ENCODE assay signal across 8 mouse cellular contexts in genomic region chr12:76709795-76710350, GRCm38 (mm10). TPM values are rescaled to one million over a fixed set of nuclear protein-coding genes. Genes with fewer than 3 reads are reported as not detected.
A peak's percentile ranks its signal among the peaks of the same experiment; 100 is the strongest.
DNase-seq lines count a peak whose midpoint lies in the region; ATAC-seq and TF ChIP-seq lines count a peak whose summit lies in the region.

No protein-coding gene starts in this region.

- H3K4me3 ChIP-seq in G1E (ENCODE audit: low read depth, low read length): peak overlapping the region; percentile 80
- peak overlapping the region; percentile 70 for H3K4me3 ChIP-seq in forebrain, embryonic 16.5 days (replicated peaks; ENCODE audit: low read length)
- H3K4me3 ChIP-seq in layer of hippocampus, adult 2 months: peak overlapping the region; percentile 72
- H3K4me3 ChIP-seq in lung, embryonic 15.5 days: peak overlapping the region; percentile 60
- peak overlapping the region; percentile 61 for H3K4me3 ChIP-seq in olfactory bulb, adult 2 months (ENCODE audit: insufficient read depth, low read depth, low read length)

- intact Hi-C loops in heart, postnatal 36 days (cut with DNase I): no loop called here

- no peaks in the 10 kb centered on the region for H3K9me3 ChIP-seq in G1E (replicated peaks)
- H3K9me3 ChIP-seq in forebrain, embryonic 16.5 days (ENCODE audit: control insufficient read depth, low read length): no peaks in the 10 kb centered on the region
- H3K9me3 ChIP-seq in lung, embryonic 15.5 days: no peaks in the 10 kb centered on the region

- H3K4me2 ChIP-seq in forebrain, embryonic 16.5 days (ENCODE audit: low read length): peak overlapping the region; percentile 98
- H3K4me2 ChIP-seq in lung, embryonic 15.5 days: peak overlapping the region; percentile 100

- peak; percentile 97 for DNase-seq in G1E (ENCODE audit: low spot score)
- DNase-seq in c-Kit-positive CD71-positive TER-119-positive erythroid progenitor cells, embryonic 14.5 days (ENCODE audit: low spot score): peak; percentile 94
- peak; percentile 65 to 75 for DNase-seq in heart, postnatal 36 days
- peak; percentile 87 for DNase-seq in layer of hippocampus, adult 2 months (ENCODE audit: low spot score in 2 of 2)
- DNase-seq in thymus, adult 18-20 months: peak; percentile 71 to 77

- H3K9ac ChIP-seq in forebrain, embryonic 16.5 days (replicated peaks; ENCODE audit: low read depth, low read length): peak overlapping the region; percentile 72
- H3K9ac ChIP-seq in lung, embryonic 15.5 days: peak overlapping the region; percentile 54

- TF ChIP-seq POLR2A in olfactory bulb, adult 2 months (IDR thresholded peaks at IDR 0.05; ENCODE audit: insufficient read depth, low read depth, low read length): no peak

- H3K27me3 ChIP-seq in G1E (ENCODE audit: insufficient read depth, low read length): no peaks in the 10 kb centered on the region
- H3K27me3 ChIP-seq in forebrain, embryonic 16.5 days (replicated peaks; ENCODE audit: control insufficient read depth, insufficient read depth, low read length): peaks cover 15% of the 10 kb centered on the region
- H3K27me3 ChIP-seq in lung, embryonic 15.5 days: peaks cover 59% of the 10 kb centered on the region

- no peak for TF ChIP-seq CTCF in G1E (IDR thresholded peaks at IDR 0.05; ENCODE audit: low read depth, low read length)
- no peak for TF ChIP-seq CTCF in layer of hippocampus, adult 2 months (conservative IDR thresholded peaks at IDR 0.05)
- TF ChIP-seq CTCF in olfactory bulb, adult 2 months (IDR thresholded peaks at IDR 0.05; ENCODE audit: insufficient read depth, low read depth, low read length): no peak

- no peak overlapping the region for H3K27ac ChIP-seq in forebrain, embryonic 16.5 days (ENCODE audit: low read length)
- H3K27ac ChIP-seq in layer of hippocampus, adult 2 months: peak overlapping the region; percentile 98
- H3K27ac ChIP-seq in lung, embryonic 15.5 days: no peak overlapping the region
- peak overlapping the region; percentile 72 for H3K27ac ChIP-seq in olfactory bulb, adult 2 months (ENCODE audit: insufficient read depth, low read depth, low read length)

- H3K4me1 ChIP-seq in G1E (ENCODE audit: insufficient read depth, low read depth, low read length): peaks cover 78% of the 10 kb centered on the region
- peaks cover 14% of the 10 kb centered on the region for H3K4me1 ChIP-seq in forebrain, embryonic 16.5 days (replicated peaks; ENCODE audit: control insufficient read depth, insufficient read depth, low read length)
- H3K4me1 ChIP-seq in lung, embryonic 15.5 days: peaks cover 17% of the 10 kb centered on the region
- H3K4me1 ChIP-seq in olfactory bulb, adult 2 months (ENCODE audit: control insufficient read depth, insufficient read depth, low read length): peaks cover 14% of the 10 kb centered on the region

- H3K36me3 ChIP-seq in G1E (replicated peaks): peaks cover 21% of the 10 kb centered on the region
- H3K36me3 ChIP-seq in forebrain, embryonic 16.5 days (ENCODE audit: control insufficient read depth, insufficient read depth): no peaks in the 10 kb centered on the region
- no peaks in the 10 kb centered on the region for H3K36me3 ChIP-seq in lung, embryonic 15.5 days

- ATAC-seq in G1E (ENCODE audit: extremely low read depth, insufficient number of reproducible peaks, low FRiP score, poor library complexity, severe bottlenecking): peak; percentile 72
- ATAC-seq in forebrain, embryonic 16.5 days: peak; percentile 82
- ATAC-seq in lung, embryonic 15.5 days (ENCODE audit: borderline replicate concordance, extremely low read depth, low FRiP score, low TSS enrichment): peak; percentile 88

- under 1% methylated on average over 44 of the region's 55 CpGs for WGBS in forebrain, embryonic 16.5 days
- WGBS in lung, embryonic 15.5 days: under 1% methylated on average over 52 of the region's 55 CpGs
- WGBS in olfactory bulb, adult 2 months: 1% methylated on average over 47 of the region's 55 CpGs

RNA-seq across cellular contexts. Expression of gene Sptb, which starts 0.5 kb away (rescaled TPM):
- 151 and 231 TPM in 2 replicates for total RNA-seq in G1E (2014; fragmentation: Nextera tagmentation)
- total RNA-seq in G1E (2017): 64.1 and 78.7 TPM in 2 replicates
- 158 and 169 TPM in 2 replicates for polyA plus RNA-seq in G1E (2012)
- polyA plus RNA-seq in forebrain, embryonic 16.5 days (2015; fragmentation: Nextera tagmentation; extraction: Ambion mirVana): 1.4 and 1.9 TPM in 2 replicates
- total RNA-seq in heart, postnatal 36 days (2021): 10 to 100 TPM; 88.4 to 94.2 TPM
- total RNA-seq in layer of hippocampus, adult 2 months (2021): 100 to 1,000 TPM; 134 TPM
- 0.91 and 1.2 TPM in 2 replicates for polyA plus RNA-seq in lung, embryonic 15.5 days (2015; fragmentation: Nextera tagmentation; extraction: Ambion mirVana)
- 29.1 TPM in 1 of 2 replicates, not detected in the other for polyA plus RNA-seq in olfactory bulb, adult 2 months (2012; ENCODE audit: insufficient read depth, insufficient read length, low replicate concordance, missing spikeins)

RNA-seq across cellular contexts. Expression of gene Churc1, which starts 55.5 kb away (rescaled TPM):
- total RNA-seq in G1E (2014; fragmentation: Nextera tagmentation) (29.7 and 46.1 TPM in 2 replicates), G1E (2017) (123 and 131 TPM in 2 replicates)
- 8.0 and 16.5 TPM in 2 replicates for polyA plus RNA-seq in G1E (2012)
- polyA plus RNA-seq in forebrain, embryonic 16.5 days (2015; fragmentation: Nextera tagmentation; extraction: Ambion mirVana): 108 and 129 TPM in 2 replicates
- 10 to 100 TPM; 84.7 to 89.3 TPM for total RNA-seq in heart, postnatal 36 days (2021)
- total RNA-seq in layer of hippocampus, adult 2 months (2021): 10 to 100 TPM; 36.5 to 37.3 TPM
- polyA plus RNA-seq in lung, embryonic 15.5 days (2015; fragmentation: Nextera tagmentation; extraction: Ambion mirVana): 139 and 144 TPM in 2 replicates
- not detected in 2 replicates for polyA plus RNA-seq in olfactory bulb, adult 2 months (2012; ENCODE audit: insufficient read depth, insufficient read length, low replicate concordance, missing spikeins)

RNA-seq across cellular contexts. Expression of gene Fntb, which starts 55.5 kb away (rescaled TPM):
- total RNA-seq in G1E (2014; fragmentation: Nextera tagmentation): 47.0 and 79.8 TPM in 2 replicates
- 10.4 and 12.2 TPM in 2 replicates for total RNA-seq in G1E (2017)
- polyA plus RNA-seq in G1E (2012): 29.3 and 30.1 TPM in 2 replicates
- polyA plus RNA-seq in forebrain, embryonic 16.5 days (2015; fragmentation: Nextera tagmentation; extraction: Ambion mirVana): 36.6 and 38.0 TPM in 2 replicates
- total RNA-seq in heart, postnatal 36 days (2021): 10 to 100 TPM; 13.3 to 14.5 TPM
- total RNA-seq in layer of hippocampus, adult 2 months (2021): 10 to 100 TPM; 24.8 to 26.2 TPM
- 37.0 and 37.8 TPM in 2 replicates for polyA plus RNA-seq in lung, embryonic 15.5 days (2015; fragmentation: Nextera tagmentation; extraction: Ambion mirVana)
- polyA plus RNA-seq in olfactory bulb, adult 2 months (2012; ENCODE audit: insufficient read depth, insufficient read length, low replicate concordance, missing spikeins): not detected in 2 replicates

Comparison
In these comparisons a context has a peak if more than half of its experiments do, and no peak if none do; other contexts are left out.
1. H3K27ac ChIP-seq: peak in layer of hippocampus, adult 2 months (single experiment) and olfactory bulb, adult 2 months (single experiment); none in forebrain, embryonic 16.5 days (single experiment) and lung, embryonic 15.5 days (single experiment).
2. RNA of gene Sptb, which starts 0.5 kb away (polyA plus RNA-seq): 158 to 169 TPM in G1E and 29.1 TPM in olfactory bulb, adult 2 months; 1.4 to 1.9 TPM in forebrain, embryonic 16.5 days and 0.91 to 1.2 TPM in lung, embryonic 15.5 days; every median in the first group is over 10 times any median in the second.
3. RNA of gene Fntb, which starts 55.5 kb away (polyA plus RNA-seq): 36.6 to 38.0 TPM in forebrain, embryonic 16.5 days, 37.0 to 37.8 TPM in lung, embryonic 15.5 days and 29.3 to 30.1 TPM in G1E; not detected in olfactory bulb, adult 2 months; every median in the first group is over 10 times any median in the second.
4. Peak in every context shown above with its lines, with median percentiles within 50 percentile points of each other: ATAC-seq, DNase-seq and H3K4me3 ChIP-seq.